ENCODE assay signal across 8 mouse cellular contexts in genomic region chr5:104465731-104466130, GRCm38 (mm10). TPM values are rescaled to one million over a fixed set of nuclear protein-coding genes. Genes with fewer than 3 reads are reported as not detected.
DNase-seq lines count a peak whose midpoint lies in the region; ATAC-seq lines count a peak whose summit lies in the region.

No protein-coding gene starts in this region.

- peak; percentile 39 for DNase-seq in embryonic facial prominence, embryonic 14.5 days (ENCODE audit: low spot score)
- no peak for DNase-seq in embryonic facial prominence, embryonic 10.5 days (ENCODE audit: low spot score)
- DNase-seq in ES-CJ7 (ENCODE audit: low read depth, low spot score) (peak; percentile 49), MN1 (ENCODE audit: low spot score) (no peak)
- peak; percentile 84 to 90 for DNase-seq in kidney, postnatal 36 days
- no peak for DNase-seq in hindbrain, embryonic 14.5 days (ENCODE audit: low spot score)
- DNase-seq in neural tube, embryonic 10.5 days (ENCODE audit: extremely low spot score, low spot score), result no peak

- H3K36me3 ChIP-seq in embryonic facial prominence, embryonic 14.5 days (ENCODE audit: control insufficient read depth, insufficient read depth, low read length), result peaks cover 56% of the 10 kb centered on the region
- peaks cover 81% of the 10 kb centered on the region for H3K36me3 ChIP-seq in embryonic facial prominence, embryonic 10.5 days (replicated peaks)
- peaks cover 39% of the 10 kb centered on the region for H3K36me3 ChIP-seq in embryonic facial prominence, embryonic 15.5 days
- H3K36me3 ChIP-seq in hindbrain, embryonic 14.5 days (replicated peaks; ENCODE audit: control insufficient read depth, insufficient read depth), result peaks cover 43% of the 10 kb centered on the region

- no peak overlapping the region for H3K27ac ChIP-seq in embryonic facial prominence, embryonic 14.5 days (replicated peaks; ENCODE audit: low read depth, low read length)
- H3K27ac ChIP-seq in embryonic facial prominence, embryonic 10.5 days (replicated peaks), result no peak overlapping the region
- H3K27ac ChIP-seq in embryonic facial prominence, embryonic 15.5 days (replicated peaks), result peak overlapping the region; percentile 31; the same call in 1 of the 2 replicates
- no peak overlapping the region for H3K27ac ChIP-seq in hindbrain, embryonic 14.5 days

- no peak overlapping the region for H3K4me3 ChIP-seq in embryonic facial prominence, embryonic 14.5 days (ENCODE audit: low read depth, low read length)
- no peak overlapping the region for H3K4me3 ChIP-seq in embryonic facial prominence, embryonic 10.5 days
- H3K4me3 ChIP-seq in embryonic facial prominence, embryonic 15.5 days (replicated peaks), result no peak overlapping the region
- H3K4me3 ChIP-seq in hindbrain, embryonic 14.5 days (replicated peaks; ENCODE audit: low read length), result no peak overlapping the region

- no peak; the same call in 1 of the 2 replicates for ATAC-seq in embryonic facial prominence, embryonic 14.5 days (ENCODE audit: low read depth)
- peak; percentile 43; the same call in 1 of the 2 replicates for ATAC-seq in embryonic facial prominence, embryonic 15.5 days (ENCODE audit: insufficient number of reproducible peaks, low FRiP score, low TSS enrichment, low read depth)
- no peak for ATAC-seq in hindbrain, embryonic 14.5 days (ENCODE audit: low FRiP score)

- no peak overlapping the region for H3K9ac ChIP-seq in embryonic facial prominence, embryonic 14.5 days (ENCODE audit: low read depth, low read length)
- no peak overlapping the region for H3K9ac ChIP-seq in embryonic facial prominence, embryonic 15.5 days
- H3K9ac ChIP-seq in hindbrain, embryonic 14.5 days, result no peak overlapping the region

- H3K27me3 ChIP-seq in embryonic facial prominence, embryonic 14.5 days (replicated peaks; ENCODE audit: control insufficient read depth, insufficient read depth, low read length), result no peaks in the 10 kb centered on the region
- no peaks in the 10 kb centered on the region for H3K27me3 ChIP-seq in embryonic facial prominence, embryonic 10.5 days (replicated peaks; ENCODE audit: low read depth, poor library complexity, severe bottlenecking)
- H3K27me3 ChIP-seq in embryonic facial prominence, embryonic 15.5 days, result no peaks in the 10 kb centered on the region
- H3K27me3 ChIP-seq in hindbrain, embryonic 14.5 days (ENCODE audit: control insufficient read depth, insufficient read depth, low read length), result no peaks in the 10 kb centered on the region

- no peak overlapping the region for H3K4me2 ChIP-seq in embryonic facial prominence, embryonic 14.5 days (ENCODE audit: low read depth, low read length)
- no peak overlapping the region for H3K4me2 ChIP-seq in embryonic facial prominence, embryonic 15.5 days (replicated peaks)
- H3K4me2 ChIP-seq in hindbrain, embryonic 14.5 days (replicated peaks), result no peak overlapping the region

- peaks cover 3% of the 10 kb centered on the region; the same call in 1 of the 2 replicates for H3K4me1 ChIP-seq in embryonic facial prominence, embryonic 14.5 days (ENCODE audit: control insufficient read depth, insufficient read depth, low read length)
- peaks cover 6% of the 10 kb centered on the region for H3K4me1 ChIP-seq in embryonic facial prominence, embryonic 10.5 days
- peaks cover 6% of the 10 kb centered on the region; the same call in 1 of the 2 replicates for H3K4me1 ChIP-seq in embryonic facial prominence, embryonic 15.5 days
- H3K4me1 ChIP-seq in hindbrain, embryonic 14.5 days (replicated peaks; ENCODE audit: control insufficient read depth, insufficient read depth, low read length), result no peaks in the 10 kb centered on the region

- WGBS in embryonic facial prominence, embryonic 14.5 days, result 72% methylated on average over 12 of the region's 12 CpGs
- 91% methylated on average over 12 of the region's 12 CpGs for WGBS in embryonic facial prominence, embryonic 10.5 days
- 68% methylated on average over 12 of the region's 12 CpGs for WGBS in embryonic facial prominence, embryonic 15.5 days
- WGBS in hindbrain, embryonic 14.5 days, result 89% methylated on average over 12 of the region's 12 CpGs

- no peaks in the 10 kb centered on the region for H3K9me3 ChIP-seq in embryonic facial prominence, embryonic 14.5 days (ENCODE audit: control insufficient read depth, low read length)
- H3K9me3 ChIP-seq in embryonic facial prominence, embryonic 10.5 days, result no peaks in the 10 kb centered on the region
- H3K9me3 ChIP-seq in embryonic facial prominence, embryonic 15.5 days (replicated peaks), result no peaks in the 10 kb centered on the region
- H3K9me3 ChIP-seq in hindbrain, embryonic 14.5 days (ENCODE audit: control insufficient read depth, low read length), result no peaks in the 10 kb centered on the region

RNA-seq across cellular contexts. Expression of gene Pkd2, which starts 6.5 kb away (rescaled TPM):
- 25.9 and 27.6 TPM in 2 replicates for polyA plus RNA-seq in embryonic facial prominence, embryonic 14.5 days (2014; fragmentation: Nextera tagmentation; extraction: Ambion mirVana)
- polyA plus RNA-seq in embryonic facial prominence, embryonic 10.5 days (2016; fragmentation: Nextera tagmentation; extraction: Ambion mirVana), result 10.3 and 10.5 TPM in 2 replicates
- polyA plus RNA-seq in embryonic facial prominence, embryonic 15.5 days (2015; fragmentation: Nextera tagmentation; extraction: Ambion mirVana), result 18.4 and 19.9 TPM in 2 replicates
- polyA plus RNA-seq in hindbrain, embryonic 14.5 days (2014; fragmentation: Nextera tagmentation; extraction: Ambion mirVana), result 12.0 TPM in 2 replicates

RNA-seq across cellular contexts. Expression of gene Spp1, which starts 30.8 kb away (rescaled TPM):
- 310 and 610 TPM in 2 replicates for polyA plus RNA-seq in embryonic facial prominence, embryonic 14.5 days (2014; fragmentation: Nextera tagmentation; extraction: Ambion mirVana)
- 6.0 and 6.5 TPM in 2 replicates for polyA plus RNA-seq in embryonic facial prominence, embryonic 10.5 days (2016; fragmentation: Nextera tagmentation; extraction: Ambion mirVana)
- 431 and 448 TPM in 2 replicates for polyA plus RNA-seq in embryonic facial prominence, embryonic 15.5 days (2015; fragmentation: Nextera tagmentation; extraction: Ambion mirVana)
- 7.4 and 12.4 TPM in 2 replicates for polyA plus RNA-seq in hindbrain, embryonic 14.5 days (2014; fragmentation: Nextera tagmentation; extraction: Ambion mirVana)

RNA-seq across cellular contexts. Expression of gene BC005561, which starts 42.4 kb away (rescaled TPM):
- 10.4 and 11.5 TPM in 2 replicates for polyA plus RNA-seq in embryonic facial prominence, embryonic 14.5 days (2014; fragmentation: Nextera tagmentation; extraction: Ambion mirVana)
- 12.9 and 13.3 TPM in 2 replicates for polyA plus RNA-seq in embryonic facial prominence, embryonic 10.5 days (2016; fragmentation: Nextera tagmentation; extraction: Ambion mirVana)
- 12.4 and 12.8 TPM in 2 replicates for polyA plus RNA-seq in embryonic facial prominence, embryonic 15.5 days (2015; fragmentation: Nextera tagmentation; extraction: Ambion mirVana)
- 12.2 and 13.7 TPM in 2 replicates for polyA plus RNA-seq in hindbrain, embryonic 14.5 days (2014; fragmentation: Nextera tagmentation; extraction: Ambion mirVana)

Comparison
In these comparisons a context has a peak if more than half of its experiments do, and no peak if none do; other contexts are left out.
1. DNase-seq: peak in embryonic facial prominence, embryonic 14.5 days (single experiment), ES-CJ7 (single experiment) and kidney, postnatal 36 days (2 of 2); none in embryonic facial prominence, embryonic 10.5 days (single experiment), hindbrain, embryonic 14.5 days (single experiment), MN1 (single experiment) and neural tube, embryonic 10.5 days (single experiment).
2. RNA of gene Spp1, which starts 30.8 kb away (polyA plus RNA-seq): 310 to 610 TPM in embryonic facial prominence, embryonic 14.5 days and 431 to 448 TPM in embryonic facial prominence, embryonic 15.5 days; 7.4 to 12.4 TPM in hindbrain, embryonic 14.5 days and 6.0 to 6.5 TPM in embryonic facial prominence, embryonic 10.5 days; every median in the first group is over 10 times any median in the second.